Mouse (Mus musculus) stomach, embryonic 14.5 days (tissue): Measurements from ENCODE around the gene 3110009E18Rik. TPM values are rescaled to one million over a fixed set of nuclear protein-coding genes. Genes with fewer than 3 reads are reported as not detected.

ENCODE experiments used
- polyA plus RNA-seq: library from polyadenylated mRNA; unstranded; fragments of >200 nt; fragmentation: Nextera tagmentation; extraction: Ambion mirVana; gene quantifications from 2 replicates; pipeline ENCODE4 v1.2.1, GENCODE M21; 2014

3110009E18Rik gene
- polyA plus RNA-seq, 1 experiment from 2014 or later: 22.4 TPM

Other genes starting within 250 kb of the 3110009E18Rik start
- 6.2 and 7.0 TPM in 2 replicates for gene Tmem177, start 208.0 kb upstream of the 3110009E18Rik start, polyA plus RNA-seq
- not detected in 2 replicates for gene Cfap221, start 124.0 kb upstream of the 3110009E18Rik start, polyA plus RNA-seq
- 2.0 and 2.2 TPM in 2 replicates for gene Sctr, start 114.3 kb upstream of the 3110009E18Rik start, polyA plus RNA-seq
- gene Tmem37, start 47.1 kb upstream of the 3110009E18Rik start, polyA plus RNA-seq: 4.5 and 6.2 TPM in 2 replicates
- 583 TPM in 2 replicates for gene Dbi, start 109 bp upstream of the 3110009E18Rik start, polyA plus RNA-seq
- gene Steap3, start 151.5 kb downstream of the 3110009E18Rik start, polyA plus RNA-seq: 4.3 and 5.1 TPM in 2 replicates
- gene C1ql2, start 219.4 kb downstream of the 3110009E18Rik start, polyA plus RNA-seq: not detected in 2 replicates